Mouse (Mus musculus): ENCODE results near the gene Arid4b.
A peak's percentile ranks its signal among the peaks of the same experiment; 100 is the strongest.

Gene Arid4b

DNA sequence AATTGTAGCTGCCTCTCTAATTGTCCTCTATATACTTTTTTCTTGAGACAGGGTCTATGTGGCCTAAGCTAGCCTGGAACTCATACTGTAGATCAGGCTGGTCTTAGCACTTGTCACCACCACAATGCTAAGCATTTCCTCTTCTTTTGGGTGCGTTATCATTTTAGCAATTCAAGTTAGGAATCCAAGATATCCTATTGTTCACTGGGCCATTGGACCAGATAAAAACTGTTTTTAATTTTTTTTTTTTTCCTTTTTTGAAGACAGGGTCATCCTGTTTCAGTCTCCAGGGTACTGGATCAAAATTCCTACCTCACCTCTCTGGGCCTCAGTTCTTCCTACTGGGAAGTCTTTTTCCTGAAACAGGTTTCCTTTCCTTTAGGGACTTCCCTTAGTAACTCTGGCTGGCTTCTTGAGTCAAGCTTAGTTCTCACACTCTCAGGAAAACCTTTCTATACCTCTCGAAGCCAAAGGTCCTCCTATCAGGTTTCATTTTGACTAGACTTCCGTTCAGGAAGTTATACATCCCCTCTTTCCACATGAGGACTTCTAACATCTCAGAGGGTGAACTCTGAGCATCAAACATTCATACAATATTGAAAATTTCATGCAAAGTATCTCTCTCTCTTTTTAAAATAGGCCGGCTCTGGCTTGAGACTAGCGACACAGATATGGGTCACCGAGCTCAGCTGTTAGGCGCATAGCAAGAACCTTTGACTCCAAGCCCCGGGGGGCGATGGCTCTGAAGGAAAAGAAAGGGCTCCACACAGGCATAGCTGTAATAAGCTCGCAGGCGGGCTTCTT is 621 bp upstream of the Arid4b start:
- DNase-seq (ENCODE audit: low read depth), result no peak

DNA sequence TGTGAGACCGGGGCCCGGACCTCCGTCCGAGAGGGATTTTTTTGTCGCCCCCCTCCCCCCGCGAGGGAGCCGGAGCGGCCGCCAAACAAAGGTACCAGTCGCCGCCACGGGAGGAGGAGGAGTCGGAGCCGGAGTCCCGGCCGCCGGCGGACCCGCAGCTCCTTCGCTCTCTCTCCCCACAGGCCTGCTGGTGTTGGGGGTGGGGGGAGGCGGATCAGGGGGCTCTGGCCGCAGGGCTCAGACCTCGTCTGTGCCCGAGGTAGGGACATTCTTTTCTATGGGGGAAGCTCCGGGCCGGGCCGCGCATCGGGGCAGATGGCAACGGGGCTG is 875 bp downstream of the Arid4b start:
- DNase-seq (ENCODE audit: low read depth), result no peak

DNA sequence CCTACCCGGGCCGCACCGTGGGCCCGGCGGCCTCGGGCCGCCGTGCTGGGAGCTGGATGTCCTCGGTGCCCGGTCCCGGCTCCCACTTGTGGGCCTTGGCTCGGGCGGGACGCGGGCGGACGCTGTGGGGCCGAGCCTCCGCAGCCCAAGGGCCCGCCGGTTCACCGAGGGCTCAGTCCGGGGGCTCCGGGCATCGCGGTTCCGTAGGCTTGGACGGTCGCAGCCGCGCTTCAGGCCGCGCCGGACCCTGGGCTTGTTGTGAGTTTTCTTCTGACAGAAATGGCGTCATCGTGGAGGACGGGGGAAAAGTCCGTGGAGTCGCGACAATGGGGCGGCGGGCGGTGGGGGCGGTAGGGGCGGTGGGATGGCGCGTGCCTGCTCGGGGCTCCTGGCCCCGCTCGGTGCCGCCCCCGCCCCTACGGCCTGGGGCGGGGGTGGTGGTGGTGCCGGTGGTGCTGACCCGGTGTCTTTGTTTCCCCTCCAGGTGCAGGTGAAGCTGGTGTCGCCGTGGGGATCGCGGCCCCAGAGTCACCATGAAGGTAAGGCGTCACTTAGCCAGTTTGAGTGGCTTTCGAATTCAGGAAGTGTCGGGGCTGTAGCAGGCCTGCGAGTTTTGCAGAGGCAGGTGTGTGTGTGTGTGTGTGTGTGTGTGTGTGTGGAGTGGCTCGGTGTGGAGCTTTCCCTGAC is 1.5 kb downstream of the Arid4b start:
- DNase-seq (ENCODE audit: low read depth), result no peak

DNA sequence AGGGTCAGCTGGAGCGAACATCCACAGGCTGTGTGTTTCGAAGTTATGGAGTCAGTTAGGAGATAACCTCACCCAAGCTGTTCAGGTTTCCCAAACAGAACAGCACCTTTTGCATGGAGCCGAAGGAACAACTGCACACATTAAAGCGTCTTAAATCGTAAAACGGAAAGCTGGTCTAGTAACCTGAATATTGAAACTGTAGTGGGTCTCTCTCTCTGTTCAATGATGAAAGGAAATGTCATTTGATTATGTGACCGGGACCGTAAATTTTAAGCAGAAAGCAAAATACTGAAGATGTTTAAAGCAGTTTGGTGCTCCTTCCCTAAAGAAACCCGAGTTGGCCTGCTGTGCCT is 2.0 kb downstream of the Arid4b start:
- no peak for DNase-seq (ENCODE audit: low read depth)

DNA sequence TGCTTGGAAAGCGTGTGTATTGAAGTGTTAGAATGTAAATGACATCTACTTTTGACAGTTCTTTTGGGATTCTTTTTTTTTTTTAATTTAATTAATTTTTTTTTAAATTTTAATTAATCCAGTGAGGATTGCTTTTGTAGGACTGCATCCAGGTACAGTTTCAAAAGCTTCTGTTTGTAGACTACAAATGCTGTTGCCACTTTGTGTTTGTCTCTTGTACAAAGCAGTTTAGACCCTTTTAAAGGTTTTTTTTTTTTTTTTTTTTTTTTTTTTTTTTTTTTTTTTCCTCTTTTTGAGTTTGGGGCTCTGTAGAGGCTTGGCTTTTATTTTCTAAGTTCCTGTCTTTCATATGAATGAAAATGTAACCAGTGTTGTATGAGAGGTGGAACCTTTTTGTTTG is 2.7 kb downstream of the Arid4b start:
- DNase-seq (ENCODE audit: low read depth), result no peak

DNA sequence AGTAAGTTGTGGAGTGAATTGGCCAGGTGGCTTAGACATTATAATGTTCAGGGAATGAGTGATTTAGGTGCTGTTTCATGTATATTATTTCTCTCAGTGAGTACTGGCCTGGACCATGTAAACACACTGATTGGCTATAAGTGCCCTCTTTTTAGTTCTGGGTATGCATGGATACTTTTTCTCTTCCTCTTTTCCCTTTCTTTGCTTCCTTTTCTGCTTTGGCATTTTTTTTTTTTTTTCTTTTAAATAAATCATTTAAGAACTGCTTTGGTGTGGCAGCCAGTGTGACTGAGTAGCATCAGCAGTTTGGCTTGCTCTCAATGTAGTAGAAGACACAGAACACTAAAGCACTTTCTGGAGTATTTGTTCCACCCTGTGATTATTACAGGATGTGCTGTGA is 5.0 kb downstream of the Arid4b start:
- DNase-seq (ENCODE audit: low read depth), result no peak

DNA sequence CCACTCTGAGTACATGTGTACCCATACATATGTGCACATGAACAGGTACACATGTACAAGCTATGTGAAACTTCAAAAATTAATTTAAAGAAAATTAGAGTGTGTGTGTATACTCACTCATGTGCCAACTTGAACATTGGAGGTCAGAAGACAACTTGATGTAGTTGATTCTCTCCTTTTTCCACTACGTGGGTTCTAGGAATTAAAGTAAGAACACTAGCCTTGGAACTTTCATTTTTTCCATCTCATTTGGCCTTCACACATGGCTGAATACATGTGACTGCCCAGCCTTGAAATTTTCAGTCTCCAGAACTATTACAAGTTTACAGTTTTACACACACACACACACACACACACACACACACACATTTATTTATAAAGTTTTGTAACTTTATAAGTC is 6.3 kb downstream of the Arid4b start:
- no peak for DNase-seq (ENCODE audit: low read depth)

DNA sequence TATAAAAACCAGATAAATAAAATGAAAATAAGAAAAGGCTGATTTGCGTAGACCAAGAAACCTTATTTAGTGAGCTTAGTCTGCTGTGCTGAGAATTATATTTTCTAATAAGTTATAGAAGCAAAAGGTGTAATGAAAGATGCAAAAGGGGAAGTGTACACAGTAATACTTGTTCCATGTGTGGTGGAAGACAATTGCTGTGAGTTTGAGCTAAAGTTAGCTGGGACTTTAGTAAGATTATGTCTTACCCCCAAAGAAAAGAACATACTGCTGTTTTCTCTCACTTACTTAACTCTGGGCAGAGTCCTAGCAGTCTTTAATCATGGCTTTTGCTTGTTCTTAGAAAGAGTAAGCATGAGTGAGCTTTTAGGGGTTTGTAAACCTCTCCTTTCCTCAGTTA is 11.3 kb downstream of the Arid4b start:
- no peak for DNase-seq (ENCODE audit: low read depth)

DNA sequence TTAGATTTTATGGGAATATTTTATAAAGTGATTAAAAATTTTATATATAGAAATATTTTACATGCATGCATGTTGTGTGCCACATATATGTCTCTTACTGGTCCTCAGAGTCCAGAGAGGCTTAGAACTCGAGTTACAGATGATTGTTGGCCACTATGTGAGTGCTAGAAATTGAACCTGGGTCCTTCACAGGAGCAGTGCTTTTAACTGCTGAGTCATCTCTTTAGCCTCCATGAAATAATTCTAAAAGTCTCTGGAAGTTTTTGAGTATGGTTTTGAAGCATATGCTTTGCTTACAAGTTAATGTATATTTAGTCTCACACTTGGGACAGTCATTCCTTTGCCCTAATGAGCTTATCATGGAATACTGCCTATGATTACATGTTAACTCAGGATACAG is 12.3 kb downstream of the Arid4b start:
- DNase-seq (ENCODE audit: low read depth), result no peak

DNA sequence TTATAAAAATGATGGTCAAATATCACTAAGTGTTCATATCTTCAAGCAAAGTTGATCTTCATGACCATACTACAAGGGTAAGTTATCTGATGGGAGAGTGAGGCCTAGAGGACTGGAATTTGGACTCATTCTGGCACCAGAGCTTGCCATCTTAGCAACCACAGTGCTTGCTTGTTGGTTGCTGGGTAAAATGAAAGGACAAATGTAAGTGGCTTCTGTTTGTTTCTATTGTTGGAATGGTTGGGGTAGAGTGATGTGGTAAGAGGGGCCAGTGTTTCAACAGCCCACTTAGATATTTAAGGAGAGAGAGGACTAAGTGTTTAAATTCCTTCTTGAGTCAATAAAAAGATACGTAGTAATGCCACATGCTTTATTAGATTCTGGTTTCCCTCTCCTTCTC is 25.6 kb downstream of the Arid4b start:
- DNase-seq (ENCODE audit: low read depth), result no peak

DNA sequence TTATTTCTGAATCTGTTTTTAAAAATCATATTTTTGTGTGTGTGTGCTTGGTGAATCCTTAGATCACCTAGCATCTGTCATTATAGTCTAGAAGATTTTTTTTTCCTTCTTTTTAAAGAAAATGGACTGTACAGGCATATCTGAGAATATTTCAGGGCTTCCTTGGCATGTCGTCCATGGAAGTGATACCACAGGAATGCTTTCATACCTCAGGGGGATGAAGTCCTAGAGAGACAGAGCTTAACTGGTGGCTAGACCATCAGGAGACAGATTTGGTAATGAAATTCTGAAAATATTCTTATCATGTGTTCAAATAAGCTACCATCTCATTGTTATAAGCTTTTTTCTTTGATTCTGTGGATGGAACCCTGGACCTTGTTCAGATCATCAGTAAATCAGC is 40.0 kb downstream of the Arid4b start:
- no peak for DNase-seq (ENCODE audit: low read depth)

DNA sequence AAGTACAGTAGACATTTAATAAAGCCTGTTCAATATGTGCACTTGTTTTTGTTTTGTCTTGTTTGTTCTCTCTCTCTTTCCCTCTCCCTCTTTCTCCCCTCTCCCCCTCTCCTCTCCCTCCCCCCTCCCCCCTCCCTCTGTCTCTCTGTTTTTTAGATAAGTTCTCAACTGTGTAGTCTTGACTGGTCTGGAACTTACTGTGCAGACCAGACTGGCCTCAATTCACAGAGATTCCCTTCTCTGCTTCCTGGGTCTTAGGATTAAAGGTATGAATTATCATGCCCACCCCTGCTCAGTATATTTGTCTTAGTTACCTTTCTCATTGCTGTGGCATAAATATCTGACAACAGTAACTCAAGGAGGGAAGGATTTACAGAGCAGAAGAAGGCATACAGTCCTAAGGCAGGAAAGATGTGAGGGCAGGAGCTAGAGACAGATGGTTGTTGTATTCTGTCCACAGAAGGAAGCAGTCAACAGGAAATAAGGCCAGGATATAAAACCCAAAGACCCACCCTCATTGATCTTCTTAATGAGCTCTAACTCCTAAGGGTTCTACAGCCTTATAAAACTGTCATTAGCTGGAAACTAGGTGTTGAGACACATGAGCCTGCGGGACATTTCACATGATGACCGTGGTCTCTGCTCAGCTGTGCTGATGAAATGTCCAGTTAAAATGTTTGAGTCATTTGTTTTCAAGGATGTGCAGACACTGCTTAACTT is 47.3 kb downstream of the Arid4b start:
- no peak for DNase-seq (ENCODE audit: low read depth)

DNA sequence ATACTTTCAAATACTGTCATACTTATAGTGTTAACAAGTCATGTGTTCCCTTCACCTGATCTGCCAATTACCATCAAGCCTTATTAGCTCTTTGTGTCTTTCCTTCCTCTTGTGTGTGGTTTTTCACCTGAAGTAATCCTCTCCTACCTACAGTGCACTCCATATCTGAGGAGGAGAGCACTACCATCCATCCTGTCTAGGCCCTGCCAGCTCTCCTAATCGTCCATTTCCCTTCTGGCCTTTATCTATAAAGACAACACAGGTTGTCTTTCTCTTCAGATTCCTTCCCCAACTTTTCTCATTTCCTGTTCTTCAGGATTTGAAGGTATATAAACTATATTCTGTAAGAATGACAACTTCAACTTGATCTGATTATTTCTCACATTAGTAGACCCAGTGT is 48.1 kb downstream of the Arid4b start:
- no peak for DNase-seq (ENCODE audit: low read depth)

DNA sequence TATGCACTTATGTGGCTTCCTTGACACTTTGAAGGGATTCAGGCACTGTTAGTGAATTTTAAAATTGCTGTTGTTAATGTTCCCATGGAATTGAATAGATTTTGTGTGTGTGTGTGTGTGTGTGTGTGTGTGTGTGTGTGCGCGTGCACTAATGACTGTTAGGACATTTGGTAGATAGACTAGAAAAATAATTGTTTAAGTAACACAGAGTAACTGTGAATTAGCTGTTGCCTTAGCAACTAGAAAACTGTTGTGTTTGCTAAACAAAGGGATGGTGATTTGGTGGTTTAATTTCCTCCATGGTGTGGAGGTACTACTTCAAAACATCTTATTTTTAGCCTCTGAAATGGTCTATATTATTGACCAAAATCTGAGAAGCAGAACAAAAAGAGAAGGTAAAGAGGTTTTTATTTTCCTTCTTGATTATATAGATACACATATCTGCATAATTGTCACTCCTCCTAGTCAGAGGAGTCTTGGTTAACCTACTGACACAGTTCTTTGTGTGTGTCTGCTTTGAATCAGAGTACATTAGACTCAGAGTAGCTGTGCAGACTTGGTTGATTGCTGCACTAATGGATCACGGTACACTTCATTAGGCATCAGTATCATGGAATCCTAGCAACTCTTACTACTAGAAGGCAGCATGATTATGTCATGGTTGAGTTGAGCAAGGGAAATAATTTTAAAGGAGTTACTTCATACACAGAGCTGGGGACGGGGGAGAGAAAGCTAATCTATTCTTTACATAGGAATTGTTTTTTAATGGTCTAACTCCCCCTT is 50.9 kb downstream of the Arid4b start:
- DNase-seq (ENCODE audit: low read depth), result no peak

DNA sequence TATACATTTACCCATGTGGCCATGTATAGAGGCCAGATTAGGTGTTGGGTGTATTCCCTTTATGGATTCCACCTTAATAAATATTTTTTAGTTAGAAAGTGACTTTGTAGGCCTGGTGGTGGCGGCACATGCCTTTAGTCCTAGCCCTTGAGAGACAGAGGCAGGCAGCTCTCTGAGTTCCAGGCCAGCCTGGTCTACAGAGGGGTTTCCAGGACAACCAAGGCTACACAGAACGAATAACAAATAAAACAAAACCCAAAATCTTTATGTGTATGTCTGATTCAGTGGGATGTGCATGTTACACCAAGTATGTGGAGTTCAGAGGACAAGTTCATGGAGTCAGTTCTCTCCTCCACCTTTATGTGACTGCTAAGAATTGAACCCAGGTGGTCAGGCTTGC is 52.8 kb downstream of the Arid4b start:
- DNase-seq (ENCODE audit: low read depth), result no peak

DNA sequence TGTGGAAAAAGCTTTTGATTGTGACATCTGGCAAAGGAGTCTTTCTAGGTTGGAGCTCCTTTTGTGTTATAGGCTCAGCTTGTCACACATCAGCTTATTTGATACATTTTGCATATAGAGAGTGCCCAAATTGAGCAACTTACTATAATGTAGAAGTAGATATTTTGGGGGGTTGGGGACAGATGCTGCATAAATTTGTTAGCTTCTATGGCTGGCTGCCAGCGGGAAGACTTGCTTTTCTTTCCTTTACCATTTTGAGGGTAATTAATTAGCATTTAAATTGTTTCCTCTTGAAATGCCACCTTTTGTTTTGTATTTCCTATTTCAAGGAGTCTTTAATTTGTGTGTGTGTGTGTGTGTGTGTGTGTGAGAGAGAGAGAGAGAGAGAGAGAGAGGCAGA is 68.6 kb downstream of the Arid4b start:
- no peak for DNase-seq (ENCODE audit: low read depth)

DNA sequence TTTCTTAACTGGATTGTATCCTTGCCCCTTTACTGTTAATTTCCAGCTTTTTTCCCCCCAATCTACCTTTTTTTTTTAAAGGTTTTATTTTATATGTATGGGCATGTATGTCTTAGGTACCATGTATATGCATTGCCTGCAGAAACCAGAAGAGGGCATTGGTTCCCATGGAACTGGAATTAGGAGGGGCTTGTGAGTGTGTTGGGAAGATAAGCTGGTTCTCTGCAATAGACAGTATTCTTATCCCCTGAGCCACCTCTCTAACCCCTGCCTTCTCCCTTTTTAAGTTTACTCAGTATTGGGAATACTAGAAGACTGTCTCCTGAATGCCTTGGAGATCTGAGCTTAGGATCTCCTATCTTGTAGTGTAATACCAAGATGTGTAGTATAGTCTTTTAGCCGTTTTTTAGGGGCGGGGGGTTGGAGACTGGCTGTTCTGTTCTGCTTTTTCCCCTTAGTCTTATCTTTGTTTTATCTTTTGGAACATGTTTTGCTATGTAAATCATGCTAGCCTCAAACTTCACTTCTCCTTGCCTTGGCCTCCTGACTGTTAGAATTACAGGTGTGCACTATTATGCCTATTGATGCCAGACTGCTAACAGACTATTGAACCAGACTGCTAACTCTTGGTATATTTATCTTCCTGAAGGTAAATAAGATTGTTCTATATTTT is 79.4 kb downstream of the Arid4b start:
- no peak for DNase-seq (ENCODE audit: low read depth)

DNA sequence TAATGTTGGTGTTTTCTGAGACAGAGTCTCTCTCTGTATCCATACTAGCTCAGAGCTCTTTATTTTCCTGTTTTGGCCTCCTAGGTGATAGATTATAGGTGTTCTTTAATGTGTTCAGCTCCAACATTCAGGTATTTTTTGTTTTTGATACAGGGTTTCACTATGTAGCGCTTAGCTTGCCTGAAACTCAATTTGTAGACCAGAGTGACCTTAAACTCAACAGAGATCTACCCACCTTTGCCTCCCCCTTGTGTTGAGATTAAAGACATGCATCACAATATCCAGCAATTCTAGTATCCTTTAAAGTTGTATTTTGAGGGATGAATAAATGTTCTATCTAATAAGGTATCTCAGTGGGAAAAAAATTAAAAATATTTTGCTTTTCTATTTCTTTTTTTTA is 115.0 kb downstream of the Arid4b start:
- DNase-seq (ENCODE audit: low read depth), result peak; percentile 14

DNA sequence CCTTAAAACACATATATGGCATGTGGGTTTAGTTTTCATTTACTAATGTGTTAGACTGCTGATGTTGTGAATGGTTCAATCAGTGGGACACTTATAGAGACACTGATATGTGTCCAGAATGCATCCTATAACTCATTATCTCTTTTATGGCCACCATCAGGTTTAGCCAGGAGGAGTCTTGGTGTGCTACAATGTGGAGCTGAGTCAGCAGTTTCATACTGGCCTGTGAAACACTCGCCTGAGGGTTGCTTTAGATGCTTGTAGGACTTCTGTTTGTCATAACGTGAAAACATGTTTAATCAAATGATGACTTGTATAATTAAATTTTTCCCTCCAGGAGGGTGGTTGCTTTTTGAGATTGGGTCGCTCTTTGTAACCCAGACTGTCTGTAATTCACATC is 116.6 kb downstream of the Arid4b start:
- no peak for DNase-seq (ENCODE audit: low read depth)

DNA sequence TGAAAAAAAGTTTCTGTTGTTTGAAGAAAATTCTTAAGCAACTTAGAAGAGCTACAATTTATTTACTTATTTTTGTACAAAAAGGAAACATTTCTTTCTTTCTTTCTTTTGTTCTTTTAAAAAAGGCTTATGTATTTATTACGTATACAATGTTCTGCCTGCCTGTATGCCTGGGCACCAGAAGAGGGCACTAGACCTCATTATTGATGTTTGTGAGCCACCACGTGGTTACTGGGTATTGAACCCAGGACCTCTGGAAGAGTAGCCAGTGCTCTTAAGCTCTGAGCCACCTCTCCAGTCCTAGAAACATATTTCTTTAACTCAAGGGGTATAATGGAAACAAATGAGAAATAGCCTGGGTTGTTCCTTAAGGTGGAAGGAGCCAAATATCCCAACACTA is 182.9 kb downstream of the Arid4b start:
- DNase-seq (ENCODE audit: low read depth), result no peak
